In the genomic region with DNA sequence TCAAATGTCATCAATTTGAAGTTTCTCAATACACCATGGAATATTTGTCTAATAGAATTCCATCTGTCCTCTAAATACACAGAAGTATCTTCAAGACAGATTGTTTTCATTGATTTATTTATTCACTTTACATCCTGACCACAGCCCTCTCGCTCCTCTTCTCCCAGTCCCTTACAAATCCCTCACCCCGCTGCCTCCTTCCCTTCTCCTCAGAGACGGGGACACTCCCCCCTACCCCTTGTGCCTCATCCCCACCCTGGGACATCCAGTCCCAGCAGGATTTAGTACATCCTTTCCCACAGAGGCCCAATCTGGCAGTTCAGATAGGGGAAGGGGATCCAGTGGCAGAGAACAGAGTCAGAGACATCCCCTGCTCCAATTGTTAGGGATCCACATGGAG, we compare ENCODE assay signal across 30 mouse cellular contexts.
"Had no signal": no experiment of that assay in that cellular context is flagged by ENCODE, and none has a peak within 500 bp of the region (broad histone marks: within the 10 kb centered on the region; RNA-seq: fewer than 3 reads in every experiment).

No protein-coding gene starts in this region.

- H3K36me3 ChIP-seq: limb, embryonic 10.5 days; limb, embryonic 12.5 days; limb, embryonic 13.5 days; limb, embryonic 15.5 days; liver, embryonic 12.5 days; liver, embryonic 13.5 days; liver, embryonic 15.5 days; lung, embryonic 15.5 days; midbrain, embryonic 10.5 days; midbrain, embryonic 12.5 days; midbrain, embryonic 13.5 days; midbrain, embryonic 15.5 days; neural tube, embryonic 12.5 days had no signal

- H3K9me3 ChIP-seq: limb, embryonic 10.5 days; limb, embryonic 12.5 days; limb, embryonic 13.5 days; limb, embryonic 15.5 days; liver, embryonic 12.5 days; liver, embryonic 13.5 days; liver, embryonic 15.5 days; lung, embryonic 15.5 days; midbrain, embryonic 10.5 days; midbrain, embryonic 12.5 days; midbrain, embryonic 13.5 days; midbrain, embryonic 15.5 days; neural tube, embryonic 12.5 days had no signal

- DNase-seq: left cerebral cortex, postnatal 4 days; liver; liver, embryonic 13.5 days; liver, postnatal 0 days; lung, adult 18-20 months; lung, adult 2 months; lung, embryonic 14.5 days; lung, postnatal 10 days; lung, postnatal 14 days; lung, postnatal 36 days; lung, postnatal 4 days; midbrain, embryonic 14.5 days had no signal

- H3K27ac ChIP-seq: limb, embryonic 10.5 days; limb, embryonic 12.5 days; limb, embryonic 13.5 days; limb, embryonic 15.5 days; liver, embryonic 12.5 days; liver, embryonic 13.5 days; liver, embryonic 14.5 days; liver, embryonic 15.5 days; lung, embryonic 15.5 days; macrophage; midbrain, embryonic 10.5 days; midbrain, embryonic 12.5 days; midbrain, embryonic 13.5 days; midbrain, embryonic 15.5 days; neural tube, embryonic 12.5 days had no signal

- H3K4me3 ChIP-seq: limb, embryonic 10.5 days; limb, embryonic 12.5 days; limb, embryonic 13.5 days; limb, embryonic 15.5 days; liver, embryonic 12.5 days; liver, embryonic 13.5 days; liver, embryonic 15.5 days; lung, embryonic 15.5 days; megakaryocyte, embryonic 14.5 days; midbrain, embryonic 10.5 days; midbrain, embryonic 12.5 days; midbrain, embryonic 13.5 days; midbrain, embryonic 15.5 days; myocyte; neural tube, embryonic 12.5 days had no signal

- ATAC-seq: liver, embryonic 12.5 days; liver, postnatal 0 days; lung, postnatal 0 days; midbrain, embryonic 13.5 days; midbrain, embryonic 15.5 days had no signal

- H3K27me3 ChIP-seq: limb, embryonic 12.5 days; limb, embryonic 15.5 days; liver, embryonic 12.5 days; liver, embryonic 13.5 days; liver, embryonic 15.5 days; lung, embryonic 15.5 days; midbrain, embryonic 12.5 days; midbrain, embryonic 13.5 days; midbrain, embryonic 15.5 days; neural tube, embryonic 12.5 days had no signal

- H3K9ac ChIP-seq: limb, embryonic 12.5 days; limb, embryonic 13.5 days; limb, embryonic 15.5 days; liver, embryonic 12.5 days; liver, embryonic 13.5 days; liver, embryonic 14.5 days; liver, embryonic 15.5 days; liver, postnatal 0 days; lung, embryonic 14.5 days; lung, embryonic 15.5 days; midbrain, embryonic 12.5 days; midbrain, embryonic 13.5 days; midbrain, embryonic 15.5 days; neural tube, embryonic 12.5 days had no signal

- H3K4me1 ChIP-seq: limb, embryonic 15.5 days; liver, embryonic 12.5 days; liver, embryonic 13.5 days; liver, embryonic 15.5 days; lung, embryonic 15.5 days; megakaryocyte, embryonic 14.5 days; neural tube, embryonic 12.5 days had no signal

- H3K4me2 ChIP-seq: limb, embryonic 12.5 days; limb, embryonic 13.5 days; limb, embryonic 15.5 days; liver, embryonic 11.5 days; liver, embryonic 12.5 days; liver, embryonic 13.5 days; liver, embryonic 15.5 days; lung, embryonic 14.5 days; lung, embryonic 15.5 days; midbrain, embryonic 12.5 days; midbrain, embryonic 13.5 days; midbrain, embryonic 15.5 days; neural tube, embryonic 12.5 days had no signal
